Mouse (Mus musculus) lung, postnatal 4 days (tissue): ENCODE measurements around the gene Phgr1.

Experiments
- DNase-seq, 2 experiments: peaks; one replicate each; pipeline ENCODE4 v3.0.0; 2021

Gene Phgr1

DNA sequence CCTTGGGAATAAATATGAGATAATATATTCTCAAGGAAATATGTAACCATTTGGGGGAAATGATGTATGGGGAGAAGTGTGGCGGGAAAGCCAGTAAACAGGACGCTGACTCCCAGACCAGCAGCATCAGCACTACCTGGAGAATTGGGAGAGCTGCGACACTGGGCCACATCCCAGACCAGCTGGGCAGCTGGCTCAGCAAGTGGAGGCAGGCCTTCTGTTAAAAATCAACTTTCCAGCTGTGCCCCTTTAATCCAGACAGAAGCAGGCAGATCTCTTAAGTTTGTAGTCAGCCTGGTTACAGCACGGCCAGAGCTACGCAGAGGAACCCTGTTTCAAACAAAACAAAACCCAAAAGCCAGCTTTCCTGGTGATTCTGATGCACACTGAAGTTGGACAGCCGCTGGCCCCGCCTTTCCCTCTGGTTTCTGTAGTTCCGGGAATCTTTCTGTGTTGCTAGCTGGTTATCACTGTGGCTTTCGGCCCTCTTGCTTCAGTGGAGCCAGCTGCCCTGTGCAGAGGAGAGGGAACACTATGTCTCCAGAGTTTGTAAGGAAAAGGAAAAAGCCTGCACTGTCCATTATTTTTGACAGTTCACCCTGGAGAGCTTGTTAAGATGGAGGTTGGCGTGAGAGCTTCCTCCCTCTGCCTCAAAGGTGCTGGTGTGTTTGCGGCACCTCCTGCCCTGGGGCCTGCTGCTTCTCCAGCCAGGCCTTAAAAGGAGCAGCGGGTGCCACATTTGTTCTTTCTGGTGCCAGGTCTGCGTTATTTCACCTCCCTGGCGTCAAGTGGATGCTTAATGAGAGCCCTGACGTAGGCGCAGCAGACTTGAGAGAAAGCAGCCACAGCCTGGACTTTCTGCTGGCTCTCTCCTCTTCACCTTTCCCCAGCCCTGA, 20.4 kb upstream of the Phgr1 start:
- DNase-seq: no peak

DNA sequence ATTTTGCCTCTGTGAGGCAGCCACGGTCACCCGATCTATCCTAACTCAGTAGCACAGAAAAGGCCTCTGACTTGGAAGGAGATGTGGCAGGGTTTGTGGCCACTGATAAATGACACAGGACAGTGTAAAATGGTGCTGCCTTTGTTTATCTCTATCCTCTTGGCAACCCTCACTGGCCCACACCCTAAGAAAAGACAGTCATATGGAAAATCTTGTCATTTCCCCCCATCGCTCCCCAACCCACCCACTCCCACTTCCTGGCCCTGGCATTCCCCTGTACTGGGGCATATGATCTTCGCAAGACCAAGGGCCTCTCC, 19.8 kb upstream of the Phgr1 start:
- no peak for DNase-seq

DNA sequence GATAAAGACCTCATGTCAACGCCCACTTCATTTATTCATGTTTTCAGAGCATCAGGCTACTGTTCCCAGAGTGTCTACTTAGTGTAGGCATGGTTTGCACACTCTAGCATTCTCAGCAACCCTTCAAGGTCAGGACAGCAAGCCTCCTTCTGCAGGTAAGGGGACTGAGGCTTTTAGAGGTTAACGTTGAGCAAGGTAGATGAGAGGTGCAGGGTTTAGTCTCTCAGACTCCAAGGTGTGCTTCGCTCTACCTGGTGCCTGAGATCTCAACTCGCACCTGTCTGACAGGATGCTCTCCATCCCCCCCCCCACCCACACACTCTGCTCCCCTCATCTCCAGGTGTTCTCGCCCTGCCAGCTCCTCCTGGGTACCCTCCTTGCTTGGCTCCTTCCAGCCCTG, 18.4 kb upstream of the Phgr1 start:
- no peak for DNase-seq

DNA sequence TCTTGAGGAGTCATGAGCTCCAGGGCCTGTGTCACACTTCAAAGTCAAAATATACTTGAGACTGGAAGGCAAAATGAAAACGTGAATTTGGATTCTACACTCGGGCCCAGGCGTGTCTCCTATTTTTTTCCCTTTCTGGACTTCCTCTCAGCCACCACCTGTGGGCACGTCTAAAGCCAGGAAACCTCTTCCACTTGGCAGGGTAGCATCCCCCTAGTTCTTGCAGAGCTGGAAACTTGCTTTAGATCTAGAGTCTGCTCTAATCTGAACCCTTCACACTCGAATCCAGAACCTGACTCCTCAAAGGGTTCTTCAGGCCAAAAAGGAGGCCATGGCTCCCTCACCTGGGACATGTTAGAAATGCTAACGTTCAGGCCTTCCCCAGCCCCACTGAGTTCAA, 17.2 kb upstream of the Phgr1 start:
- no peak for DNase-seq

DNA sequence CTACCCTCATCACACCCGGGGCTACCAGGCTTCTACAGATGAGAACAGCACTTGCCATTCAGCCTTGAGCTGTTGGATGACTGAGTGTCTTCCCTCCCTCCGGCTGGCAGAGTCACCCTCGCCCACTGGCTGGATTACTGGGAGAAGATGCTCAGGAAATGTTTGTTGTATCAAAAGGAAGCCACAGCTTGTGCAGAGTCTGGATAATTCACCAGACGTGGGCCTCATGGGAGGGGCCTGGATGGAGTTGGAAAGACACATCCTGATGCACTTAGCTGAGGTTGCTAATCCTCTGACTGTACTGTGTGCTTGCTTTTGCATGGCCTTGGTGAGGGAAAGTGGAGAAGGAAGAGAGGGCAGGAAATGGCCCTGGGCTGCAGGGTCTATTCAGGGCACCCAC, 16.5 kb upstream of the Phgr1 start:
- DNase-seq: peak in 1 of 2 experiments; percentile 65

DNA sequence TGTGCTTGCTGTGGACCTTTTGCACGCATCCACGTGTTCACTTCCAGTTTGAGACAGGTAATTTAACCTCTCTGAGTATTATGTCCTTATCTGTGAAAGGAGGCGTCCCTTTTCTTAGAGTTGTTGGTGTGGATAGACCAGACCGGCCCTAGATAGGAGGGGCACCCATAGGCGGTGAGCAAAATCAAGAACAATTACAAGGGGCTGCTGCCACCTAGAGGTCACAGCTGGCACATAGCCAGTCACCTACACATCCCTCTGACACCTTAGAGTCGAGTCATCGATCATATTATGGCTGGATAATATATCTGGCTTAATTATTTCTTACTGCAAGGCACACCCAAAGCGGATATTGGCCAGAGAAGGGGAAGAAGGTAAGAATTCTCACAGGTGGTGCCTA, 12.7 kb upstream of the Phgr1 start:
- DNase-seq: peak; percentile 63 to 80

DNA sequence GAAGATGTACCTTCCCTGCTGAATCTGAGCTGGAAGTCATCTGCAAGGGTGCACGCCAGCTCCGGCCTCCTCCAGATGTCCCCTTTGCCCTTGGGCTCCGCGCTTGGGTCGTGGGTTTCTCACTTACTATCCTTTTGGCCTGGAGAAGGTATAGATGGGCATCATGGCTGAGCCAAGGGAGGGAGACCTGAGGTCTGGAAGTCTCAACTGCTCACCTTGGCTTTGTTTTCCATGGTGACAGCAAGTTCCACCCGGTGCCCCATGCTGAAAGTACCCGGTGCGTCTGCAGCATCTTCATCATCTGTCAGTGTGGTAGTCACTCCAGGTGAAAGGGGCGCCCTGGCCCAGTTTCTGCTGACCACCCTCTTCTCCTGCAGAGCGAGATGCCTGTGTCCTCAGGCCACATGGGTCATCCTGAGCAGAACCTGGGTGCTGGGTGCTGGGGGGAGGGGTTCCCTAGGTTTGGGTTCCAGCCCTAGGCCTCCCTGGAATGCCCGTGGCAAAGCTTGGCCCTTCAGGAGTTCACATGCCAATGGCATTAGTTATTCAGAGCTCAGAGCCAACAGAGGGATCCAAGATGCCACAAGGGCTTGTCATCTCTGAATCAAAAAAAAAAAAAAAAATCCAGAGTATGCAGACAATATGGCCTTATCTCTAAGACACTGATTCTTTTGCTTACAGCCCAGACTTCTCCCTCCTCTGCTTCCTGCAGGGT, 12.1 kb upstream of the Phgr1 start:
- no peak for DNase-seq

DNA sequence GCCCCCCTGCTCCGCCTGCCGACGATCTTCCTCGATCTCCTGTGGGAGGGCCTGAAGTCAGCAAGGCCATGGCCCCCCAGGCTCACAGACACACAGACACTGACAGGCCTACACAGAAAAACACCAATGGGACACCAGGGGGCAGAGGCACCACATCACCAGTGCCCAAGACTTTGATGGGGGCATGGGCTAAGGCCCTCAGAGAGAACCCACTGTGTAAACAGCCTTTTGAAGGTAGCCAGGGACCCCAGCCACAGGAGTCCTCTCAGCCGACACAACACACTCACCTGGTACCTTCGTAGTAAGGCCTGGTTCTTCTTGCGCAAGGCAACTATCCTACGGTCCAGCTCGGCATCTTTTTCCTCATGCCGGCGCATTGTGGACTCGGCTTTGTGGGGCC, 11.2 kb upstream of the Phgr1 start:
- DNase-seq: peak in 1 of 2 experiments; percentile 40

DNA sequence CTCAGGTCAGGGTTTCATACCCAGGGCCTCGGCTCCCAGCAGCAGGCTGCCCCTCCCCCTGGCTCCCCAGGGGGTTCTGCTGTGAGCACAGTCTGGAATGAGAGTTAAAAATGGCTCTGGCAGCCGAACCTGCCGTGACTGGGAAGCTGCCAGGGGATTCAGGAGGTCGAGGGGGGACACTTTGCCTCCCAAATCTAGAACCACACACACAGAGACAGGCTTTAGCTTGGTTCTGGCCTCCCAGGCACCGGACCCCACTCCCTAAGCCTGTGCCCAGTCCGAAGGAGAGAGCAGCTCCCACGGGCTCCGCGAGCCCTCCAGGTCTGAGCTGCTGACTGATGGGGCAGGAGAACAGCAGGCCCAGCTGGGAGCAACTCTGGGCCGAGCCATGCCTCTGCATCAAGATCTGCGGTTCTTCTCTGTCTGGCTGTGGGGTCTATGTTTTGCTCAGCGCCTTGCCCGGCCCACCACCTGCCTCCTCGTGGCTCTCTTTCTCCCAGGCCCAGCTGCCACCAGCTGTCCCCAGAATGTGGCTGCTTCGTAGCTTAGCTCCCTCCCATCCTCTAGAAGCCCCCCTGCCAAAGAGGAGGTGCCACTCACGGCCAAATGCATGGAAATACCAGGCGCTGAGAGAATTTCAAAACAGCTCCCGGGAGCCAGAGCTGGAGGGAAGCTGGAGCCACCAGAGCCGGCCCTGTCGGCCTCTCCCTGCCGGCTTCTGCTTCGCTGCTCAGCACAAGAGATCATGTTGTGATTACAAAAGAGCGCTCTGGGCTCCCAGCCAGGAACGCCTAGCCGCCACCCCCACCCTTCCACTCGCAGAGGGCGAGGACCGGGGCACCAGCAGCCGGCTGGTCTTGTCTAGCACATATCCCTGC, 10.4 kb upstream of the Phgr1 start, which contains the start of gene Ccdc9b:
Gene Ccdc9b (minus strand): TSS at position 756 of the 878 bp plus-strand sequence.
- peak; percentile 95 to 97 for DNase-seq

DNA sequence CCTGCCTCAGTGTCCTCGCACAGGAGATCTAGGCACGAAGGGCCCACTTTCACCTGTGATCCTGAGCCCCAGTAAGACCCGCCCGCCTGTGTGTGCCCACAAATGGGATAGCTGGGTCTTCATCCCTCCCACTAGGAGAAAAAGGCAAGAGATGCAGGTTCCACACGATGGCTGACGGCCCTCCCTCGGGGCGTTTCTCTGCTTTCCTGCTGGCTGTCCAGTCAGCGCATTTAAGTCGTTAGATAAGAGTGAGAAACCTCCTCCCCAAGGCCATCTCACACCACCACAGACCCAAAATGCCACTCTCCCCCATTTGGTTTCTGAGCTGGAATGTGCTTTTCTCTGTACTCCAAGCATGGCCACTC, 9.8 kb upstream of the Phgr1 start:
- no peak for DNase-seq

DNA sequence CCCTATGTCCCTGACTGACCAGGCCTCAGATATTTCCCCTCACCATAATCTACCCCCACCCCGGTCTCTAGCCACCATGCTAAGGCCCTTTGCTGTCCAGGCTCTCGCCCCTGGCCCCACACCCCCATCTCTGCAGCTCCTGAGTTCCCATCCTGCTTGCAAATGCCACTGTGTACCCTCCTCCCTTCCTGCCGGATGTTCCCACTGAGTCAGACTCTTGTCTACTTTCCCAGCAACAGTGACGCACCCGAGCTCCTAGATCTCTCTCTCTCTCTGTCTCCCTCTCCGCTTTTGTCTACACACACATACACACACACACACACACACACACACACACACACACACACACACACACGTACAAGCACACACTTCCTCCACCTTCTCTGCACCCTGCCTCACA, 9.1 kb upstream of the Phgr1 start:
- peak; percentile 71 to 80 for DNase-seq

DNA sequence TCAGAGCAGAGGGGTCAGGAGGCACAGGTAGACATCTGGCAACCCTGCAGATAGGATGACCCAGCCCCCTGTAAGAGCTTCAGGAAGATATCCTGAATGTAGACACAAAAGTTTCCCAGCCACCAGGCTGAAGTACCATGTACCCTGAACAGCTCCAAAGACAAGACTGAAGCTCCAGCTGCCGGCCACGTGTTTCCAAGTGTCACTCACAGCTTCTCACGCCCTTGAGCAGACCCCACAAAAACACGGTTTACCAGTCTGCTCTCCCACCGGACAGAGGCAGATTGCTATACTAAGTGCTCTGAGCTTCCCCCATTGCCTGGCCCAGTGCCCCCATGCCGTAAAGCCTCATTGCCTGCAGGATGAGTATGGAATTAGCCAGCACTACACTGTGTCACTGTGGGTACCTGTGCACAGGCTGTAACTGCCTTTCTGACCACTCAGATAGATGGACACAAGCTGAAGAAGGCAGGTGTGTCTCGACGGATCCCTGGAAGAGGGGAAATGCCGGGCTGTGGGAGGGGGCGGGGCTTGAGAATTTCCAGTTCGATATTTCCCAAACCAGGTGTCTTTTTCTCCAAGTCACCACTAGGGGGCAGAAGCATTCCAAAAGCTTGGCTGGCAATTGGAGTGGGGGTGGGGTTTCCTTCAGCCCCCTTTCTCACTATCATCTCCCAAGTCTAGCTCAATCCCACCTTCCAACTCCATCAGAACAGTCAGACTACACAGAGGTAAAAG, 8.3 kb upstream of the Phgr1 start:
- peak in 1 of 2 experiments; percentile 59 for DNase-seq

DNA sequence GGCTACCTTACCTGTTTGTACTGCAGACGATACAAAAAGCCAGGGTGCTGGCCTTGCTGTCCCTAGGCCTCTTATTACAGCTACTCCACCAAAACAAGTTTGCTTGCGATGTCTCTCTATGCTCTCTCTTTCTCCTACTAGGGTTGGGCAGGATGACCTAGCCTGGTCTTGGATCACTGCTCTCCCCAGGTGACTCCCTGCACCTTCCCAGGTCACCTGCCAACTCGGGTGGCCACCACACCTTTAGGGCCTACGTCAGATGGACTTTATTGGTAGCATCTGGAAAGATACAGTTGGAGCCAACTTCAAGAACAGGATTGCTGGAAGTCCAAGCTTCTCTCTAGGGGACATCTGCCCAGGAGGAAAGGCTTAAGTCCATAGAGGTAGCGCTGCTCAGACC, 7.7 kb upstream of the Phgr1 start:
- no peak for DNase-seq

DNA sequence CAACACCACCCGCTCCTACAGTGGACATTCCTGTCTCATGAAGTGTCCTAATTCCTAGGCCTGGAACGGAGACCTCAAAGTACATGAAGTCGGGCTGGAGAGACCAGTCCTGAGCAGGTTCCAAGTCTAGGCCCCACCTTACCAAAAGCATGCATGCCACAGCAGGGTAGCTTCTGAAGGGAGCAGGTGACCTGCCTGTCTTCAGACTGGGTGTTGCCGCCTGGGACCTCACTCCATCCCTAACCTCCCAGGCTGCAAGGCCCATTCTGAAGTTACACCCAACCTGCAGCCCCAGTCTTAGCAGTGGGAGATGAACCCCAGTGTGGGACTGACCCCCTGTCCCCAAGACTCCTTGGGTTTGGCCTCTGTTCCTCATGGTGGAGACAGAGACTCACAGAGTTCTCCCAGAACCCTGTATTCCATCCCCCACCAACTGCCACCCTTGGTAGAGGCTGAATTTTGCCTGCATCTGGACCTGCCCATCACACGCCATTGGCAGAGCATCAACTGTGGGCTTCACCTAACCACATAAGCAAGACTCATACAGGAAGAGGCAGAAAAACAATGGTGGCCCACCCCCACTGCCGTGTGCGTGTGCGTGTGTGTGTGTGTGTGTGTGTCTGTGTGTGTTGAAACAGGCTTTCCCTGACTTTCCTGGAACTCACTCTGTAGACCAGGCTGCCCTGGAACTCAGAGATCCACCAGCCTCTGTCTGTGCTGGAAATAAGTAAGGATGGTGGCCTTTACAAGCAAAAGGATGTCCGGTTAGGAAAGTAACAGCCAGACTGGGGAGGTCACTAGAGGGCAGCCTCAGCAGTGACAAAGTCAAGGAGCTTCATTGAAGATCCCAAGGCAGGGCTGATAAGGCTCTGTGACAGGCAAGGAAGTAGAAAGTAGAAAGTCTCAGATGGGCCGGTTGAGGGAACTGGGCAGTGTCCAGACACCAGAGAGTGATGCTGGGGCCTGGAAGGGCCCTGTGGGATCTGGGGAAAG, 6.2 kb upstream of the Phgr1 start:
- peak; percentile 45 to 48 for DNase-seq

DNA sequence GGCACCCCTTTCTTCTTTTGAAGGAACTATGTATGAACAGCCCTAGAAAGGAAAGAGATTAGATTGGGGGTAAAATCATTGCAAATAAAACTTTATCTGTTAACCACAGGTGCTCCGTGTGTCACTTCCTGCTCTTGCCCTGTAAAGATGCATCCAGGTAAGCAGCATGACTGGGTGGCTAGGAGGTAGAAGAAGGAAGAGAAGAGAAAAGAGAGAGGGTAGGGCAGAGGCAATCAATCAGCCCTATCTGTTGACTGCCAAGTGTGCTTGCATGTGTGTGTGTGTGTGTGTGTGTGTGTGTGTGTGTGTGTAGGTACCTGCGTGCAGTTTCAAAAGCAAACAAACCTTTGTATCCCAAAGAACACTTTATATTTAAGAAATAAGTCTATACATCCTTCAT, 2.0 kb downstream of the Phgr1 start:
- DNase-seq: no peak

DNA sequence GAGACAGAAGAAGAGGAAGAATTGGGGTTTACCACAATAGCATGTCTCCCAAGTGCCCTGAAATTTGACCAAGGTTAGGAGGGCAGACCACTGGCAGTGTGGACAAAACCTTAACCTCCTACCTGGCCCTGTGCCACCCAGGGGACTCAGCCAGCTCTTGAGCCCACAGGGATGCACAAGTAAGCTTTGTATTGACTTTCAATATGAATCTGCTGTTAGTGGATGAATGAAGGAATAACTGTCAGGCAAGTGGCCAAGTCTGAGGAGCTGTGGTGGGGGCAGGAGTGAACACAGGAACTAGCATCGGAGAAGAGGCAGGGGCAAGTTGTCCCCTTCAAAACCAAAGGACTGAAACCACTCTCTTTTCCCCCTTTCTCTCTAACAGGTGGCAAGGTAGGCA, 2.8 kb downstream of the Phgr1 start:
- DNase-seq: no peak

DNA sequence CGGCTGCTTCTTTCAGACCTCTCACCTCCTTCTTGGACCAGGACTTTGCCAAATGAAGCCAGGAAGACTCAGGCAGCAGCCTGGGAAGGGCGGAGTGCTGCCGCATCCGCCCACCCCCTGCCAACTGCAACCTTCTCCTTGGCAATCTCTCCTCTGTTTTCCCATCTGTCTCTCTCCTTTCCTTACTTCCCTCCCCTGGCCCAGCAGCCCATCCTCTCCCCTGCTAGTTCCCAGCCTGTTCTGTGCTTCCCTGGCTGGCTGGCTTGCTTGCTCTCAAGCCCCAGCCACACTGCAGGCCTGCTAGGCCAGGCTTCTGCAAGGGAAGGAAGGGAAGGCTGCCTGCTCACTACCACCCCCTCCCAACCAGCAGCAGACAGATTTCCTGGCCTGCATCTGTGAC, 3.3 kb downstream of the Phgr1 start:
- peak in 1 of 2 experiments; percentile 49 for DNase-seq

DNA sequence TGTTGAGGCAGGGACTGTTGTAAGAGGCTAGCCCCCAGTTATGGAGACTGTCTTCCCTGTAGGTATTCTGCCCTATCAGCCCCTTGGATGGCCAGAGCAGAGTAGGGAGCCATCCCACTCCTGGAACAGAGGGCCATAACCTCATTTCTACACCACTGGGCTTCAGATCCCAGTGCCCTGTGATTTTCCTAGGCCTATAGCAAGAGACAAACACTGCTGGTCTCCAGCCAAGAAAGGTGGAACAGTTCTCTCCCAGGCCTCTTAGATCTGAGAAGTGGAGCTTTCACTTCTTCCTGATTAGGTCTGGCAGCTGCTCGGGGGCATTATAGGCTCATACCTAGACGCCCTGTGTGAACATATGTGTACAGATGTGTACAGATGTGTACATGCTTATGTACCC, 3.7 kb downstream of the Phgr1 start:
- no peak for DNase-seq

DNA sequence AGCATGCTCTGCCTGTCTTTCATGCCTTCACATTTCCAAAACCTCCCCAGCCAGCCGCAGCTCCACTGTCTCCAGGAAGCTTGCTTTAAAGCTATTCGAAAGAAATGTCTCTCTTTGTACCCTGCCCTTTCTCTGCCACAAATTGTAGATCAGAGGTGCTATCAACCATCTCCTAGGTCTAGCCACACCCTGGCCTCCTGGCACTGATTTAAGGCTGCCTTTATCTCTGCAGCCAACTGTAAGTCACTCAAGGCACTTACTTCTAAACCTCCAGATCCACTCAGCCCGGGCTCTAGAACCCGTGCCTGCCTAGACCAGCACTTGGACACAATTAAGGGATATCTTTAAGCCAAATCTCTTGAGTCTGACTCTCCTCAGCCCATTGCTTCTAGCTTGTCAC, 5.8 kb downstream of the Phgr1 start:
- no peak for DNase-seq

DNA sequence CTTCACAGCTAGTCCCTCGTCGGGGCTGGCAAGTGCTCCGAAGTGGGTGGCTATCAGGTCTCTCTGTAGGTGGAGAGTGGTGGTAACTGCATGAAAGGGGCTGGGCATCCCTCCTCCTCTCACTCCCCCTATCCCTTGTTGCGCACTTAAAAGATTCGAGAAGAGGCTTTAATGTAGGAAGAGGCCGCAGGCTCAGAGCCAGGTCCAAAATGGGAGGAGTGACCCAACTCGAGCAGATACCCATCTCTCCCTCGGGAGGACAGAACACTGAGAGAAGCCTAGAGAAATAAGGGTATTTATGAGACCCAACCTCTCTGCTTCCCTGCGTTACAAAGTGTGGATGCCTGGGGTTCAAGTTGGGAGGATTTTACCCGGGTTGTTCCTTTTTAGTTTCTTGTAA, 6.5 kb downstream of the Phgr1 start:
- no peak for DNase-seq
